Mouse (Mus musculus) heart, adult 11 months (tissue): Measurements from ENCODE around the gene Zc2hc1b.

ENCODE experiments used
- DNase-seq: peaks from one replicate; pipeline ENCODE4 v3.0.0; 2022

Zc2hc1b gene

DNA sequence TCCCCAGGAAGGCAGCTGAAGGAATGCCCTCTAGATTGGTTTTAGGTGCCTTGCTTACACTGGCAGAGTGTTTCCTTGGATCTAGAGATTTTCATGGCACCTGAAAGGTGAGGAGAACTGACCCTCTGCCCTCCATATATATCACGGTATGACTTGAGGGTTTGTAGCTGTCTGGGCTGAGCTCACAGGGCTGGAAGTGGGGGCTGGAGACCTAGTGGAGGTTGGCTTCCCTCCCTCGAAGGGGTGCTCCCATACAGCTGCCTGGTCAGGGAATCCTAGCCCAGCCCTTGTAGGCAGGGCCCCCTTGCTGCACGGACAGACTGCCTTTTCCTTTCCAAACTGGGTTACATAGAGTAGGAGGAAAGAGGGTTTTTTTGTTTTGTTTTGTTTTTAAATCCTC is 65.0 kb downstream of the Zc2hc1b start:
- peak; percentile 76 for DNase-seq

DNA sequence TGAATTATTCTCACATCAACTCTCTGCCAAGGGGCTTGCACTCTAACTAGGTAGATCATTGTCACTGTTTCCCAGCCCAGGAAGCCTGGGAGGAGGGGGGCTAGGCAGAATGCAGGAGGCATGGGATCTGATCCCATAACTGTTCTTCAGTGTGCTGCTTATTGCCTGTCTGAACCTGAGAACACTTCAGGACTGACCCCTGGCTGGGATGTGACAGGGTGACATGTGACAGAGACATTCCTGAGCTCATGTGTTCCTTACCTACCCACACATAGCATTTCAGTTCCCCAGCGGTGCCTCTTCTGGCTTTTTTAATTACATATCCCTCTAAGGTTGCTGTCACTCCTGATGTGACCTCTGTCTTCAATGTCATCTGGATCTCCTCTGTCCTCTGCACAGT is 68.0 kb downstream of the Zc2hc1b start:
- DNase-seq: peak; percentile 70

GRCm38 (mm10) chr10:13108847-13109246 is 69.0 kb downstream of the Zc2hc1b start:
- DNase-seq: peak; percentile 45

DNA sequence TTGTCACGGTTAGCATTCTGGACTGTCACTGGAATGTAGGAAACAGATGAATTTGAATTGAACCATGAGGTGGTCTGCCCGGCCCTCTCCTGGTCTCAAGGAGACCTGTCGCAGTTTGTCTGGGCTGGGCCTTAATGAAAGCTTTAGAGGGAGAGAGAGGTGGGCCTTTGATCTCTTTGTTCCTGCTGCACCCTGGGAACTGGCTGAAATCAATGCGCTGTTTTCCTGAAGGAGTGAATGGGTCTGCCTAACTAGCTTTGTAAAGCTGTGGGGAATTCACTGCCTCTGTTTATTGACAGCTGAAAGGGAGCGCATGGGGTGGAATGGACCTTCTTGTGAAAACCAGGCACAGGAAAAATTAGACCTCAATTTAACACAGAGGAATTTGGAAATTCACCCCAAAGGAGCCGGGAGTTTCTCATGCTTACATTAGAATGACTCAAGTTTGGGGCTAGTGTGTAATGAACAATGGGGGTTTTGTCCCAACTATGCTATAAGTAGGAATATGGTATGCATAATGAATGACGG is 69.7 kb downstream of the Zc2hc1b start:
- peak; percentile 75 for DNase-seq

DNA sequence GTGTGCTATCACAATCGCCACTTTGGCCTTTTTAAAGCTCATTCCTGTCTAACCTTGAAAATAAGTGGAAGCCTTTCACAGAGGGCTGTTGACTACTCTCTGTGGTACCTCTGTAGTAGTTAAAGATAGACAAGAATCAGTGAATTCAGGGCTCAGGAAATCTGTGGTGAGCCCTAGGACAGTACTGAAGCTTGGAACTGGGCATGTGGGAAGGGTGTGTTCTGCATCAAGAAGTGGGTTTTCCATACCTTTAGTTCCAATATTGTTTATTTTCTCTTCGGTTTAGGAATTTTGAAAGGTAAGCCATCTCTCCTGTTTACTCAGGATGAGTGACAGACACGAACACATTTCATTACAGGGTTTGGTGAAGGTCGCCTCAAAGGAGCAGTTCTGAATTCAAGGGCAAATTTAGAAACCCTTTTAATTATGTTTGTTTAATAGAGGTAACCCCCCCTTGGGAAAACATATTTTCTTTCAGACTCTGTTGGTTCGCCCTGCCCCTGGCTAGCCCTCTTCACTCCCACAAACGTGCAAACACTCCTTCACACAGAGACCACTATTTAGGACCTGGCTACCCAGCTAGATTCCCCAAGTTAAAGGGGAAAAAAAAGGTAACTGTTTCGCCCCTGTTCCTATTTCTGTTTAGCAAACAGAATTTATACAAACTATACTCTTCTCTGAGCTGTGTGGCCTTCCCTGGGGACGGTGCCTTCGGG is 70.8 kb downstream of the Zc2hc1b start:
- DNase-seq: peak; percentile 40

DNA sequence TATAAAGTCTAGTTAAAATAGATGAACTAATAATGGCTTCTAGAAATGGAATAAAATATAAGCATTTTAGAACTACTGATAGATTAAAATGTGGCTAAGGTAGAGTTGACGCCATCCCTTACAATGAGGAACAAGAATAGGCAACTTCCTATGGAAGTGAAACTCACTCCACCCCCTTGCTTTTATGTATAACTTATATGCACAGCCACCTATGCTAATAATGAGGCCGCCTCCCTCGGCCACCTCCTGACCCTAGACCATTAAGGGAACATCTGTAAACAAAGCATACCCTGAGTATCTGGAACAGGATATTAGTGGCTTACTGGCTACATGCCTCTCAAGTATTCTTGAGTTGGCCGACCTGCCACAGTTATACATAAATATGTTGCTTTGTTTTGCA is 74.0 kb downstream of the Zc2hc1b start:
- DNase-seq: peak; percentile 54

GRCm38 (mm10) chr10:13102360-13102759 is 75.5 kb downstream of the Zc2hc1b start:
- peak; percentile 70 for DNase-seq

- DNase-seq: peak; percentile 8
These were observed 77.7 kb downstream of the Zc2hc1b start for GRCm38 (mm10) chr10:13100061-13100648.
